In the genomic region with DNA sequence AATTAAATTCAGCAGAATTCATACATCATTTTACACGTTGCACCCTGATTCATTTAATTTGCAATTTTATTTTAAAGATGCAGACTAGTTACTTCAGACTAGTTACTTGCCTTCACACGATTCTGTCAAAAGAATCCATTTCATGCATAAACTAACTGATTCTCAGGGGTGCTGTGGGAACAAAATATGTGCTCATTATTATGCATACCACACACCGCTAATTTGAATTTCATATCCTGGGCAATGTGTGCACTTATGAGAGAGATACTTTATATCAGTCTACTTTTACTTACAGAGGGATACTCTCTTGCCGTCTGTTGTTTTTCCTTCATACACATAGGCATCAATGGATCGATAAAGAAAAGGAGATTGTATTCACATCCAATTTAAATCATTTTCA, we compare ENCODE assay signal across 14 mouse cellular contexts.
"Had no signal": no experiment of that assay in that cellular context is flagged by ENCODE, and none has a peak within 500 bp of the region (broad histone marks: within the 10 kb centered on the region; RNA-seq: fewer than 3 reads in every experiment).

No protein-coding gene starts in this region.

- DNase-seq: kidney, postnatal 14 days; lung, adult 2 months; lung, postnatal 36 days; right cerebral cortex, postnatal 4 days; spleen, adult 18-20 months; thymus, adult 18-20 months; thymus, postnatal 14 days had no signal

- H3K9me3 ChIP-seq: kidney, embryonic 15.5 days; limb, embryonic 10.5 days; liver, embryonic 15.5 days; neural tube, embryonic 12.5 days had no signal

- H3K27me3 ChIP-seq: kidney, embryonic 15.5 days; liver, embryonic 15.5 days; neural tube, embryonic 12.5 days had no signal

- H3K4me3 ChIP-seq: kidney, embryonic 15.5 days; left cerebral cortex, adult 2 months; limb, embryonic 10.5 days; liver, embryonic 15.5 days; neural tube, embryonic 12.5 days had no signal

- H3K4me2 ChIP-seq: kidney, embryonic 15.5 days; liver, embryonic 11.5 days; liver, embryonic 15.5 days; neural tube, embryonic 12.5 days had no signal

- H3K36me3 ChIP-seq: kidney, embryonic 15.5 days; limb, embryonic 10.5 days; liver, embryonic 15.5 days; neural tube, embryonic 12.5 days had no signal

- H3K4me1 ChIP-seq: kidney, embryonic 15.5 days; limb, embryonic 10.5 days; liver, embryonic 15.5 days; neural tube, embryonic 12.5 days had no signal

- ATAC-seq: lung, postnatal 0 days had no signal

- H3K27ac ChIP-seq: kidney, embryonic 15.5 days; left cerebral cortex, adult 2 months; limb, embryonic 10.5 days; liver, embryonic 15.5 days; neural tube, embryonic 12.5 days had no signal

- H3K9ac ChIP-seq: kidney, embryonic 15.5 days; liver, embryonic 15.5 days; neural tube, embryonic 12.5 days had no signal
